Mouse (Mus musculus) kidney, postnatal 0 days (tissue): Measurements from ENCODE around the gene Ren1. TPM values are rescaled to one million over a fixed set of nuclear protein-coding genes. Genes with fewer than 3 reads are reported as not detected.

Experiments
- ATAC-seq: fragments of 200-750 bp; cut with Nextera tagmentation; replicated peaks from 2 replicates; pipeline ENCODE4 v1.8.0; 2017; ENCODE audit warnings: low read depth, moderate number of reproducible peaks, moderate TSS enrichment, moderate library complexity; ENCODE audit not compliant: low FRiP score
- DNase-seq: peaks from one replicate; pipeline ENCODE4 v3.0.0-alpha.2; 2016; ENCODE audit warnings: low spot score
- H3K27ac ChIP-seq: fragments of 300-500 bp; sonication (generic); 2 replicates; pipeline ENCODE4 v1.5.1; 2014; ENCODE audit warnings: mild to moderate bottlenecking
- H3K27me3 ChIP-seq: fragments of 300-500 bp; sonication (generic); 2 replicates; pipeline ENCODE4 v1.6.1; 2014; ENCODE audit warnings: low read length, mixed read lengths; ENCODE audit not compliant: insufficient read depth
- H3K36me3 ChIP-seq: fragments of 300-500 bp; sonication (generic); 2 replicates; pipeline ENCODE4 v1.6.1; 2014; ENCODE audit warnings: low read length, mixed read lengths; ENCODE audit not compliant: insufficient read depth
- H3K4me1 ChIP-seq: fragments of 300-500 bp; sonication (generic); replicated peaks from 2 replicates; pipeline ENCODE4 v1.6.1; 2014; ENCODE audit warnings: antibody characterized with exemption, low read length, mixed read lengths; ENCODE audit not compliant: insufficient read depth
- H3K4me2 ChIP-seq: fragments of 300-500 bp; sonication (generic); 2 replicates; pipeline ENCODE4 v1.6.1; 2014; ENCODE audit warnings: mild to moderate bottlenecking, low read length, moderate library complexity, mixed read lengths
- H3K4me3 ChIP-seq: fragments of 300-500 bp; sonication (generic); replicated peaks from 2 replicates; pipeline ENCODE4 v1.5.1; 2014; ENCODE audit warnings: low read depth, low read length
- H3K9ac ChIP-seq: fragments of 300-500 bp; sonication (generic); 2 replicates; pipeline ENCODE4 v1.6.1; 2014; ENCODE audit warnings: low read depth, low read length
- H3K9me3 ChIP-seq: fragments of 300-500 bp; sonication (generic); replicated peaks from 2 replicates; pipeline ENCODE4 v1.6.1; 2016; ENCODE audit warnings: low read length, inconsistent platforms, mixed read lengths
- CTCF ChIP-seq: IDR thresholded peaks from 2 replicates; pipeline ENCODE4 v1.5.1; 2016; ENCODE audit warnings: antibody characterized with exemption, low read depth, mild to moderate bottlenecking, moderate library complexity
- WGBS: fragments of 180-500 bp; shearing (Covaris S2); extraction: QIAGEN DNeasy Blood & Tissue Kit; methylation state at CpG from one replicate; pipeline ENCODE4 v1.1.7; 2014; 5-methylcytosine and 5-hydroxymethylcytosine counted together
- polyA plus RNA-seq: library from polyadenylated mRNA; unstranded; fragments of >200 nt; fragmentation: Nextera tagmentation; extraction: Ambion mirVana; gene quantifications from 2 replicates; pipeline ENCODE4 v1.2.1, GENCODE M21; 2015

Gene Ren1
- polyA plus RNA-seq, 1 experiment from 2014 or later = 484 TPM

DNA sequence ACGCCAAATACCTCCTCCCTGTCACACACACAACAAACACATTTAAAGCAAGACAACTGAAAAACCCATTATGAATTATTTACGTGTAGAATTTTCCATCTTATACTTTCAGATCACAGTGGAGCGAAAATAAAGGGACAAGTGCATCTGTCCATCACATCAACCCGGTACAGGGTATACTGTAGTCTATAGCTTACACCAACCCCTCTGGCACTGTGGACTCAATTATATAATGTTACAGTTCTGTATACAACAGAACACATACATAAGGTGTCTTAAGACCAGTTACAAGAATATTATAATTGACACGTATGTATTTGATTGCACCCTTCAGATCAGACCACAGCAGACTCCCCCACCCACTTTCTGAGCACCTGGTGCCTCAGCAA is 46.8 kb downstream of the Ren1 start:
- 72% methylated on average over 5 of the region's 5 CpGs for WGBS
- H3K4me3 ChIP-seq = no peak overlapping the region
- H3K27me3 ChIP-seq = no peaks in the 10 kb centered on the region
- peak overlapping the region; percentile 54; the same call in 1 of the 2 replicates for H3K9ac ChIP-seq
- H3K36me3 ChIP-seq = peaks cover 11% of the 10 kb centered on the region
- peak overlapping the region; percentile 87 for H3K27ac ChIP-seq
- H3K4me1 ChIP-seq = peaks cover 11% of the 10 kb centered on the region; the same call in 1 of the 2 replicates
- DNase-seq = no peak
- no peaks in the 10 kb centered on the region for H3K9me3 ChIP-seq
- no peak for ATAC-seq
- H3K4me2 ChIP-seq = peak overlapping the region; percentile 35
- TF ChIP-seq CTCF = no peak

DNA sequence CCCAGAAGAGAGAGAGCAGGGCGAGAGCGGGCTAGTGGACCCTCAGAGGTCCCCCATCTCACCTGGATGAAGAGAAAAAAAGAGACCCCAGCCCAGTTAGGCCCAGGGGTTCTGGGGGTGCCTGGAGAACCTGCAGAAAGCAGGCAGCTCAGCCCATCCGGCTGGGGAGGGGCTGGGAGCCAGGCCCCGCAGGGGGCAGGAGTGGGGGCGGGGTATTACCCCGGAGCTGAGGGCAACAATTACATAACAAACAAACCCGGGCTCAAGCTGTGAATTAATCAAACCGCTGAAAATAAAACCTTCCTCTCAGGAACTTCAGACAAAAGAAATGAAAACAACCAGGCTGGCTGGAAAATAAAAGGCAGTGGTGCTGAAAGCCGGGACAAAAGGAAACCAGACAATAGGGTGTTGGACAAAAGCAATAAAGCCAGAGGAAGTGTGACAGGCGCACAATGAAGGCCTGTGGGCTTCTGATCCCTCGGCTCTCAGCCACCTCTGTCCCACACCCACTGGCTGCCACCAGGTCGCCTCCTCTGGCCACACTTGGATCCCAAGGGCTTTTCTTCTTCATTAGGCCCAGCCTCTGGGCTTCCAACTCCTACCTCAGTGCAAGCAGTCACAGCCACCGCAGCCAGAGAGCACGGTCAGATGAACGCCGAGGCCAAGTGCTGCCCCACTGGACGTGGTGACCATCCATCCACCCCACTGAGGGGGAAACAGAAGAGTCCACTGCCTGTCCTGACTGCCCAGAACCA is 47.4 kb downstream of the Ren1 start:
- Histone ChIP-seq H3K4me3 (no peak overlapping the region), H3K4me2 (peak overlapping the region; percentile 35), H3K9me3 (no peaks in the 10 kb centered on the region), H3K9ac (peak overlapping the region; percentile 54), H3K27ac (peak overlapping the region; percentile 87), H3K4me1 (peaks cover 11% of the 10 kb centered on the region; the same call in 1 of the 2 replicates), H3K36me3 (peaks cover 6% of the 10 kb centered on the region), H3K27me3 (no peaks in the 10 kb centered on the region)
- 7% methylated on average over 17 of the region's 17 CpGs for WGBS
- peak; percentile 86 for DNase-seq
- TF ChIP-seq CTCF = no peak
- peak; percentile 44 for ATAC-seq

DNA sequence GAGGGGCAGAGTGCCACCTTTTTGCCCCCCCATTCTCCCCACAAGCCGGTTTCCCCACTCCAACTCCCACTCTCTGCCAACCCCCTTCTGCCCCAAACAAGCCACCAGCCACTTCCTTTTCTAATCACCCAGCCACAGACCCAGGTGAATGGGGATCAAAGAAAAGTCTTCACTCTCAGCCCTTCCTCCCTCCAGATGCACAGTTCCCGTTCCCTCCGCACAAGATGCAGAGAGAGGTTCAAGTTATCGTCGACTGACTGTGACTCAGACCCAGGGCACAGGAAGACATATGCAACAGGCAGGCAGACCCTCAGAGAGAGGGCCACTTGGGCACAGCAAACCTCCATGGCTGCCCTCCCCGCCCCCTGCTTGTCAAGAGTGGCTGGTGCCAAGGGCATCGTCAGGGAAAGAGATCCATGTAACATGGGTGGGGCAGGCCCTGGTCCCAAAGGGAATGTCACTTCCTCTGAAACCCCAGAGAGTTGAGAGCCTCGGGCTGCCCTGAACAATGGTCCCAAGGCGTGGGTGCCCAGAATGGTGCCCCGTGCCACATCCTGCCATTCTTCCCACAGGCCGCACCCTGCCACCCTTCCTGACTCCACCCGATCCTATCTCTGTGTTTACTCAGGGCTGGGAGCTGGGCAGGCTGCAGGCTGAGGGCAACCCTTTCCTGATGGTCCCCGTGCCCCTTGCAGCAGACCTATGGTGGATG is 49.9 kb downstream of the Ren1 start:
- Histone ChIP-seq H3K9me3 (no peaks in the 10 kb centered on the region), H3K9ac (no peak overlapping the region), H3K4me3 (no peak overlapping the region), H3K4me1 (peaks cover 11% of the 10 kb centered on the region; the same call in 1 of the 2 replicates), H3K27ac (peak overlapping the region; percentile 31), H3K36me3 (no peaks in the 10 kb centered on the region), H3K4me2 (no peak overlapping the region), H3K27me3 (no peaks in the 10 kb centered on the region)
- no peak for TF ChIP-seq CTCF
- ATAC-seq (no peak), DNase-seq (no peak)
- 59% methylated on average over 13 of the region's 13 CpGs for WGBS

DNA sequence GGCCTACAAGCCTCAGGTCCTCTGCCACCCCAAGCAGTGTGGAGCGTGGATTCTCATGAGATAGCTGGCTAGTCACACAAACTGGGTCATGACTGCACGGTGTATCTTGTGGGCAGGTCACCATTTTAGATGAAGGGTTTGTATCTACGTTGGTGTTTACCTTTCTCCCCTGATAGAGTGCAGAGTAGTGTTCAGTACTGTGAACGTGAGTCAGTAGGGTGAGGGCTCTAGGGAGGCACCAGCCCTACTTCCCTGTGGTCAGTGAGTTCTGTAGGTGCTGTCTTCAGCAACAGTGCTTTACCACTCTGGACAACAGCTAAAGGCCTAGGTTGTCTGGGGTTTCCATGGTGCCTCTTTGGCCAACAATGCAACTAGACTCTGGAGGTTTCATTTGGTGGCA is 53.7 kb downstream of the Ren1 start:
- ATAC-seq (no peak), DNase-seq (no peak)
- H3K27me3 ChIP-seq = no peaks in the 10 kb centered on the region
- no peaks in the 10 kb centered on the region for H3K36me3 ChIP-seq
- no peak overlapping the region for H3K4me3 ChIP-seq
- no peaks in the 10 kb centered on the region for H3K9me3 ChIP-seq
- no peak overlapping the region for H3K4me2 ChIP-seq
- no peak overlapping the region for H3K9ac ChIP-seq
- H3K27ac ChIP-seq = no peak overlapping the region
- TF ChIP-seq CTCF = no peak
- 89% methylated on average over 4 of the region's 4 CpGs for WGBS
- peaks cover 12% of the 10 kb centered on the region for H3K4me1 ChIP-seq

DNA sequence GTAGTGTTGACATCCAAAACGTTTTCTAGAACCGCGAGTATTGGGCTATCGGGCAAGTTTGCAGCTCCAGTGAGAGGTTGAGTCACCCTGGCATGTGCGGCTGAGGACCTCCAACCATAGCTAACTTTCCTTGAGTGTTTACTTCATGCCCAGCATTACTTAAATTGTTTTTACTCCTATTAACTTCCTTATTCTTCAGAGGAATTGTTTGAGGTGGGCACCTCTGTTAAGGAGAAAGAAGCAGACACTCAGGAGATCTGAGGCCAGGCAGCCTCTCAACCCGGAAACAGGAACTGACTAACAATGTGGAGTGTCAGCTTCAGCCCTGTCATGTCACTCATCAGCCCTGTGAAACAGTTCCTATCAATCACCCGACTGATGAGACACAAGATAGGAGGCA is 56.3 kb downstream of the Ren1 start:
- TF ChIP-seq CTCF = no peak
- Histone ChIP-seq H3K9ac (no peak overlapping the region), H3K9me3 (no peaks in the 10 kb centered on the region), H3K27me3 (no peaks in the 10 kb centered on the region), H3K27ac (0 out of 2 replicates have a peak overlapping the region, but pooled peaks have one; percentile 44), H3K4me2 (no peak overlapping the region), H3K4me3 (no peak overlapping the region), H3K4me1 (peaks cover 28% of the 10 kb centered on the region), H3K36me3 (no peaks in the 10 kb centered on the region)
- WGBS = 88% methylated on average over 7 of the region's 7 CpGs
- DNase-seq (no peak), ATAC-seq (no peak)

DNA sequence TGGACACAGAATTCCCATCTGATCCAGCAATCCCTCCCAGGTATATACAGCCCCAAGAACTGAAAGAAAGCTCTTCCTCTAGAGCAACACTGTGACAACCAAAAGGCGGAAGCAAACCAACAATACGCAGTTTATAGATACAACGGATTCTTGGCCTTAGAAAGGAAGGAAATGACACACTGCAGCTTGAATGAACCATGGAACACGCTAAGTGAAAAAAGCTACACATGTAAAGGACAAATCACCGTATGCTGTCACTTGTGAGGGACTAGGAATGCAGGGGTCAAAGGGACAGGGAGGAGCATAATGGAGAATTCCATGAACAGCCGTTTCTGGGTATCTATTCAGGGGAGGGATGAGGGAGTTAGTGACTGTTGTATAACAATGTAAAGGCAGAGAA is 57.1 kb downstream of the Ren1 start:
- H3K4me3 ChIP-seq = no peak overlapping the region
- DNase-seq (peak; percentile 79), ATAC-seq (no peak)
- H3K4me2 ChIP-seq = no peak overlapping the region
- H3K27ac ChIP-seq = peak overlapping the region; percentile 44; the same call in 1 of the 2 replicates
- no peaks in the 10 kb centered on the region for H3K9me3 ChIP-seq
- no peak overlapping the region for H3K9ac ChIP-seq
- no peak for TF ChIP-seq CTCF
- WGBS = 49% methylated on average over 6 of the region's 6 CpGs
- no peaks in the 10 kb centered on the region for H3K27me3 ChIP-seq
- H3K36me3 ChIP-seq = no peaks in the 10 kb centered on the region
- H3K4me1 ChIP-seq = peaks cover 33% of the 10 kb centered on the region
